Mouse (Mus musculus): Measurements from ENCODE around the gene Tead1. TPM values are rescaled to one million over a fixed set of nuclear protein-coding genes. Genes with fewer than 3 reads are reported as not detected.

Gene Tead1
- polyA plus RNA-seq, 1 experiment from 2014 or later: 12.3 TPM

GRCm38 (mm10) chr7:112872435-112873196, 193.5 kb downstream of the Tead1 start:
- Histone ChIP-seq H3K4me3 (ENCODE audit: low read depth, low read length) (no peak overlapping the region), H3K4me2 (no peak overlapping the region), H3K27me3 (ENCODE audit: control insufficient read depth, insufficient read depth, low read length) (no peaks in the 10 kb centered on the region), H3K9ac (ENCODE audit: low read length) (no peak overlapping the region), H3K27ac (ENCODE audit: low read depth, low read length) (no peak overlapping the region), H3K9me3 (ENCODE audit: control insufficient read depth, low read length) (no peaks in the 10 kb centered on the region), H3K4me1 (ENCODE audit: control insufficient read depth, insufficient read depth, low read length) (no peaks in the 10 kb centered on the region; the same call in 1 of the 2 replicates), H3K36me3 (ENCODE audit: control insufficient read depth, insufficient read depth, low read length) (no peaks in the 10 kb centered on the region; the same call in 1 of the 2 replicates)
- WGBS: 62% methylated on average over 9 of the region's 9 CpGs
- ATAC-seq (ENCODE audit: low FRiP score) (no peak), DNase-seq (ENCODE audit: low spot score, missing footprints) (no peak)

- 85% methylated on average over 10 of the region's 10 CpGs for WGBS
- Histone ChIP-seq H3K9me3 (ENCODE audit: control insufficient read depth, low read length) (no peaks in the 10 kb centered on the region), H3K4me3 (ENCODE audit: low read depth, low read length) (no peak overlapping the region), H3K36me3 (ENCODE audit: control insufficient read depth, insufficient read depth, low read length) (0 out of 2 replicates have a peak, but pooled peaks cover 5% of the 10 kb centered on the region), H3K27me3 (ENCODE audit: control insufficient read depth, insufficient read depth, low read length) (no peaks in the 10 kb centered on the region), H3K9ac (ENCODE audit: low read length) (no peak overlapping the region), H3K27ac (ENCODE audit: low read depth, low read length) (no peak overlapping the region), H3K4me2 (no peak overlapping the region), H3K4me1 (ENCODE audit: control insufficient read depth, insufficient read depth, low read length) (no peaks in the 10 kb centered on the region; the same call in 1 of the 2 replicates)
- ATAC-seq (ENCODE audit: low FRiP score) (no peak), DNase-seq (ENCODE audit: low spot score, missing footprints) (no peak)
Observed at GRCm38 (mm10) chr7:112876128-112876527, 197.0 kb downstream of the Tead1 start.

DNA sequence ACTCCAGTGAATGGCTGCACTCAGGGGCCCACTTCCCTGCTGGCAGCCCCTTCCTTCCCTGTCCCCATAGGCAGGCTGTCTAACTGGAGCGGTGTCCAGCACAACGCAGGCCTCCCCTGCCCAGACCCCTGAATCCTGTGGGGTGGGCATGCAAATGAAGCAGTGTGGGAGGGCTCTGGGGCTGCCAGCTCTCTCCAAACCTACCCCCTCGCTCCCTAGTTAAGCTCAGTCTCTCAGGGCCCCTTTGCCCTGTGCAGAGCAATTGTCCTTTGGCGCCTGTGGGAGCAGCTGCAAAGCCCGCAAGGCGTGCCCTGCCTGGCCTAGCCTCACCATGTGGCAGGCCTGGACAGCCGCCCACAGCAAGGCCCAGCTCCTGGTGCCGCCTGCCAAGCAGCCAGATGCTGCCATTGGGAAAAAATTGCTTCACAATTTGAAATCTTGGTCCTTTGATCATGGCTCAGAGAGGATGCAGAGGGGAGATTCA, 204.7 kb downstream of the Tead1 start:
- peak; percentile 94 for DNase-seq (ENCODE audit: low spot score, missing footprints)
- H3K4me1 ChIP-seq (ENCODE audit: control insufficient read depth, insufficient read depth, low read length): peaks cover 22% of the 10 kb centered on the region
- WGBS: 7% methylated on average over 8 of the region's 8 CpGs
- no peaks in the 10 kb centered on the region for H3K36me3 ChIP-seq (ENCODE audit: control insufficient read depth, insufficient read depth, low read length)
- no peaks in the 10 kb centered on the region for H3K27me3 ChIP-seq (ENCODE audit: control insufficient read depth, insufficient read depth, low read length)
- H3K9ac ChIP-seq (ENCODE audit: low read length): peak overlapping the region; percentile 49
- no peaks in the 10 kb centered on the region for H3K9me3 ChIP-seq (ENCODE audit: control insufficient read depth, low read length)
- no peak overlapping the region for H3K4me3 ChIP-seq (ENCODE audit: low read depth, low read length)
- no peak overlapping the region for H3K4me2 ChIP-seq
- ATAC-seq (ENCODE audit: low FRiP score): peak; percentile 98
- peak overlapping the region; percentile 86 for H3K27ac ChIP-seq (ENCODE audit: low read depth, low read length)

DNA sequence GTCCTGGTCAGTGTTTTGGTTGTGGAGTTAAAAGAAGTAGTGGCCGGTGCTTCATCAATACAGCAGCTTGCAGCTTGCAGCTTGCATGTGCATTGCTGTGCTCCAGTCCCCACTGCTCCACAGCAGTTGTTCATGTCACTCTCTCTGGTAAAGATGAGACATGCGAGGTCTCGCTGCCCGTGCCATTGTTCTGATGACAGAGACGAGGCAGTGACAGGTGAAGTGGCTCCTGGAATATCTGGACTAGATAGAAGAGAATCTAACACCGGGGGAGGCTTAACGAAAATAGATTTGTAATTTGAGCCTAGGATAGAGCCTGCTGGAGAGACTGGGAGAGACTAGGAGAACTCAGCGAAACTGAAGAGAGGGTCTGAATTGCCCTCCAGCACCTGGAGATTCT, 206.4 kb downstream of the Tead1 start:
- Histone ChIP-seq H3K9ac (ENCODE audit: low read length) (no peak overlapping the region), H3K4me1 (ENCODE audit: control insufficient read depth, insufficient read depth, low read length) (peaks cover 22% of the 10 kb centered on the region), H3K36me3 (ENCODE audit: control insufficient read depth, insufficient read depth, low read length) (no peaks in the 10 kb centered on the region), H3K4me3 (ENCODE audit: low read depth, low read length) (no peak overlapping the region), H3K27me3 (ENCODE audit: control insufficient read depth, insufficient read depth, low read length) (no peaks in the 10 kb centered on the region), H3K27ac (ENCODE audit: low read depth, low read length) (no peak overlapping the region), H3K4me2 (no peak overlapping the region), H3K9me3 (ENCODE audit: control insufficient read depth, low read length) (no peaks in the 10 kb centered on the region)
- 65% methylated on average over 8 of the region's 8 CpGs for WGBS
- ATAC-seq (ENCODE audit: low FRiP score) (no peak), DNase-seq (ENCODE audit: low spot score, missing footprints) (no peak)

DNA sequence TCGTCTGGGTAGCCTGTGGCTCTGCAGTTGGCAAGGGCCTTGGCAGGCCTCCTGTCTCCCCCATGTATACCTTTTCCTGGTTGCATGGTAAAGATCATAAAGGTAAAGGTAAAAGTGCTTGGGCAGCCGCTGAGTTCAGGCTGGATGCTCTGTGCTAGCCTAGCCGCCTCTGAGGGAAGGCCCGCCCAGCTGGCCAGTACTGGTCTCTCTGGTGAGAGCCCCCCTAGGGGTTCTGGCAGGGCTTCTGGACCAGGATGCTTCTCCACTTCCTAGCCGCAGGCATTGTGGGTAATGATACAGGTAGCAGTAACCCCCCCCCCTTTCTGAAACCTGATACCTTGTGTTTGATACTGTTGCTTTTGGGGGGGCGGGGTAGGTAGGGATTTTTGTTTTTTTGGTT, 212.8 kb downstream of the Tead1 start:
- Histone ChIP-seq H3K36me3 (ENCODE audit: control insufficient read depth, insufficient read depth, low read length) (no peaks in the 10 kb centered on the region), H3K4me1 (ENCODE audit: control insufficient read depth, insufficient read depth, low read length) (no peaks in the 10 kb centered on the region), H3K9ac (ENCODE audit: low read length) (no peak overlapping the region), H3K4me3 (ENCODE audit: low read depth, low read length) (no peak overlapping the region), H3K27ac (ENCODE audit: low read depth, low read length) (no peak overlapping the region), H3K27me3 (ENCODE audit: control insufficient read depth, insufficient read depth, low read length) (no peaks in the 10 kb centered on the region), H3K4me2 (no peak overlapping the region), H3K9me3 (ENCODE audit: control insufficient read depth, low read length) (no peaks in the 10 kb centered on the region)
- DNase-seq (ENCODE audit: low spot score, missing footprints) (no peak), ATAC-seq (ENCODE audit: low FRiP score) (no peak)
- 87% methylated on average over 6 of the region's 6 CpGs for WGBS

DNA sequence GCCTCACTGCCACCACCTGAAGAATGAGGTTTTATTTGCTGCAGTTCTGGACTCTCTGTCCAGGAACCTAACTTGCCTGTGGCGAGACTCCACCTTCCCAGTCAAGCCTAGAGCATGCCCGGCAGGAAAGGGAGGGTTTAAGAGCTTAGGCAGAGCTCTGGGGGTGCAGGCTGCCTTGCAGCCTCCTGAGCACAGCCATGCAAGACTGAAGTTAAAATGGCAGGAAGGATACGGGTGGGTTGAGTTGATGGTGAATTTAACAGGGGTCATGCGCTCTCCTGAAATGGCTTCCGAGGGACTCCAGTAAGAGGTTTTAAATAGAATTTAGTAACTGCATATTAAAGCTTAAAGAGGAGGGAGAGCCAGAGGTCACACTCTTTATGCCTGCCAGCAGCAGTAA, 213.5 kb downstream of the Tead1 start:
- Histone ChIP-seq H3K36me3 (ENCODE audit: control insufficient read depth, insufficient read depth, low read length) (no peaks in the 10 kb centered on the region), H3K27ac (ENCODE audit: low read depth, low read length) (no peak overlapping the region)
- WGBS: 60% methylated on average over 5 of the region's 5 CpGs

GRCm38 (mm10) chr7:112896363-112896762, 217.2 kb downstream of the Tead1 start:
- DNase-seq (ENCODE audit: low spot score, missing footprints): no peak
- Histone ChIP-seq H3K4me2 (no peak overlapping the region), H3K27me3 (ENCODE audit: control insufficient read depth, insufficient read depth, low read length) (no peaks in the 10 kb centered on the region), H3K4me3 (ENCODE audit: low read depth, low read length) (no peak overlapping the region), H3K36me3 (ENCODE audit: control insufficient read depth, insufficient read depth, low read length) (no peaks in the 10 kb centered on the region), H3K9ac (ENCODE audit: low read length) (no peak overlapping the region), H3K27ac (ENCODE audit: low read depth, low read length) (no peak overlapping the region), H3K4me1 (ENCODE audit: control insufficient read depth, insufficient read depth, low read length) (no peaks in the 10 kb centered on the region), H3K9me3 (ENCODE audit: control insufficient read depth, low read length) (no peaks in the 10 kb centered on the region)
- 92% methylated on average over 2 of the region's 2 CpGs for WGBS
- ATAC-seq (ENCODE audit: low FRiP score): no peak

More for the DNA sequence above, 213.5 kb downstream of the Tead1 start:
- no peak overlapping the region for H3K9ac ChIP-seq (ENCODE audit: low read length)
- H3K27me3 ChIP-seq (ENCODE audit: control insufficient read depth, insufficient read depth, low read length): no peaks in the 10 kb centered on the region
- no peaks in the 10 kb centered on the region for H3K9me3 ChIP-seq (ENCODE audit: control insufficient read depth, low read length)
- ATAC-seq (ENCODE audit: low FRiP score) (no peak), DNase-seq (ENCODE audit: low spot score, missing footprints) (no peak)
- H3K4me1 ChIP-seq (ENCODE audit: control insufficient read depth, insufficient read depth, low read length): no peaks in the 10 kb centered on the region
- H3K4me3 ChIP-seq (ENCODE audit: low read depth, low read length): no peak overlapping the region
- no peak overlapping the region for H3K4me2 ChIP-seq

DNA sequence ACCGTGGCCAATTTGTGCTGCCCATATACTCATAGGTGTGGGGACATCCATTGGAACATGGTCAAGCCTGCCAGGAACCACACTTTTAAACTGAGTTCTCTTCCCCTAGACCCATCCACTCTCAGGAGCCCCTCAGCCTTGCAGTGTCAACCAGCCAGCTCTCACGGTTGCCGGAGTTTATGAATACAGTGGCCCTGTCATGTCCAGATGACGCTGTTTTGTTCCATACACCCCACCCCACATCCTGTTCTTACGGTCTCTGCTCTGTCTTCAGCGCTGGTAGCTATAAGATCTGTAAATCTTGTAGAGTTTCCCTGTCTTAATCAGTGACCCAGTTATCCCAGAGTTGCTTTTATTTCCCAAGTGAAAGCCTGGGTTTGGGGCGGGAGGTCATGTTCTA, 222.6 kb downstream of the Tead1 start:
- Histone ChIP-seq H3K27me3 (ENCODE audit: control insufficient read depth, insufficient read depth, low read length) (no peaks in the 10 kb centered on the region), H3K9me3 (ENCODE audit: control insufficient read depth, low read length) (no peaks in the 10 kb centered on the region), H3K27ac (ENCODE audit: low read depth, low read length) (no peak overlapping the region), H3K4me2 (no peak overlapping the region), H3K4me1 (ENCODE audit: control insufficient read depth, insufficient read depth, low read length) (no peaks in the 10 kb centered on the region), H3K9ac (ENCODE audit: low read length) (no peak overlapping the region), H3K4me3 (ENCODE audit: low read depth, low read length) (no peak overlapping the region), H3K36me3 (ENCODE audit: control insufficient read depth, insufficient read depth, low read length) (no peaks in the 10 kb centered on the region)
- 91% methylated on average over 7 of the region's 7 CpGs for WGBS
- DNase-seq (ENCODE audit: low spot score, missing footprints): no peak
- ATAC-seq (ENCODE audit: low FRiP score): no peak

DNA sequence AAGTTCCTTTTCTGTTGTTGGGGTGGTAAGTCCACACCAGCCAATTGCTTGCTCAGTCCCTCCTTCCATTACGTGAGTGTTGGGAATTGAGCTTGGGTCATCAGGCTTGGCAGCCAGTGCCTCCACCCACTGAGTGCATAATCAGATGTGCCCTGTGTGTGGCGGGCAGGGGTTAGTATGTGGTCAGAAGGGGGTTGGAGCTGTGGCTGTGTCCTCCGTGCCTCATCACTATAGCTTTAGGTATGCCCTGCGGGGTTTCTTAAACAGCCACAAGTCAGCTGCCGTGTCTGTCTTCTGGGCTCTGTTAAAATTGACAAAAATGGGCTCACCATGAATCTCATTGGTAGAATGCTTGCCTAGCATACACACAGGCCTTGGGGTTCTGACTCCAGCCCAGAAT, 227.7 kb downstream of the Tead1 start:
- Histone ChIP-seq H3K4me3 (ENCODE audit: low read depth, low read length) (no peak overlapping the region), H3K4me1 (ENCODE audit: control insufficient read depth, insufficient read depth, low read length) (no peaks in the 10 kb centered on the region), H3K27me3 (ENCODE audit: control insufficient read depth, insufficient read depth, low read length) (no peaks in the 10 kb centered on the region), H3K9me3 (ENCODE audit: control insufficient read depth, low read length) (no peaks in the 10 kb centered on the region), H3K4me2 (no peak overlapping the region), H3K9ac (ENCODE audit: low read length) (no peak overlapping the region), H3K27ac (ENCODE audit: low read depth, low read length) (no peak overlapping the region), H3K36me3 (ENCODE audit: control insufficient read depth, insufficient read depth, low read length) (no peaks in the 10 kb centered on the region)
- DNase-seq (ENCODE audit: low spot score, missing footprints) (no peak), ATAC-seq (ENCODE audit: low FRiP score) (no peak)
- 82% methylated on average over 5 of the region's 5 CpGs for WGBS

Measured in midbrain, embryonic 11.5 days (tissue).